Mouse (Mus musculus): ENCODE results near the gene Mllt1. TPM values are rescaled to one million over a fixed set of nuclear protein-coding genes. Genes with fewer than 3 reads are reported as not detected.
"Not testable (repeated sequence)": the region's sequence is repeated elsewhere in the genome, so short reads cannot be mapped to it uniquely, and the experiment has no call there.

Gene Mllt1
- total RNA-seq, 1 experiment from 2014 or later = 7.0 TPM

DNA sequence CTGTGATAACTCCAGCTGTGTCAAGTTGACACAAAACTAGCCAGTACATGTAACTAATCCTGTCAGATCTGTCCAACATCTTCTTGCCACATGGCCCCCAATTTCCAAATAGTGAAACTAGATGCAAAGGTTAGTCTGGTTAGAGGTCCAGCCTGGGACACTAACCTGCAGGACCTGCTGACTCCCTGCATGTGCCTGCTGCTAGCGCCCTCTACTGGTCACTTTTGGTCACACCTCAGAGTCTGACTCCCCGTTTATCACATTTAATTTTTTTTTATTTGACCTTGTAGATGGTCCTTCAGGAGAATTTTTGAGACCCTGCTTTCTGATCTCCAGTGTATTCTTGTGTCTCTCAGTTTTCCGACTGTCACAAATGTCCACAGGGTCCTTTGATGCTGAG, 15.7 kb upstream of the Mllt1 start:
- peak; percentile 81 for ATAC-seq (replicated peaks; ENCODE audit: insufficient number of reproducible peaks, low FRiP score, low TSS enrichment, poor library complexity, severe bottlenecking)

DNA sequence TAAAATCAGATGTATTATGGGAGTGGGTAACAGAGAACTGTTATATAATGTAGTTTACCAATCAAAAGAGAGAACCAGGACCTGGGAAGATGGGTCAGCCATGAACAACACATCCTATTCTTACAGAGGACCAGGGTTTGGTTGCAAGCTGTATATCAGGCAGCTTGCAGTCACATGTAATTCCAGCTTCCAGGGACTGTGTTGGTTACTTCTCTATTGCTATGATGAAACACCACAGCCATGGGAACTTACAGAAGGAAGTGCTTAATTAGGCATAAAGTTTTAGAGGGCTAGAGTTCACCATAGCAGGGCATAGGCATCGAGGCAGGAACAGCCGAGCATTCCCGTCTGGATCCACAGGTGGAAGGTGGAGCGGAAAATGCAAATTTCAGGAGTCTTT, 3.5 kb upstream of the Mllt1 start:
- peak; percentile 62 for ATAC-seq (replicated peaks; ENCODE audit: insufficient number of reproducible peaks, low FRiP score, low TSS enrichment, poor library complexity, severe bottlenecking)

DNA sequence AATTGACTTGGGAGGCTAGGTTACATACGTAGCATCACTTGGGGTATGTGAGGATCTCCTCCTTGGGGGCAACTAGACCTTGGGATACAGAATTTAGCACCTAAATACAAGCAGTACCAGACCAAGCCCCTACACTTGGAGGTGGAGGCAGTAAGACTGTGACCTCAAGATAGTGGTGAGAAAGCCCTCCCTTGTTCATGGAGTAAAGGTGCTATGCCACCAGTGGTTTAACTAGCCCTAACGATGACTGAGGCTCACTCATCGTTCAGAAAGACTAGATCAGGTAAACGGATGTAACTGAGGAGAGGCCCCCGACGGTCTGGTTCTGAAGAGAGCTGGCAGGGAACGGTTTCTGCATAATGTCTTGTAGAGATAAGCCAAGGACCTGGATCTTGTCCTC, 1.5 kb upstream of the Mllt1 start:
- ATAC-seq (replicated peaks; ENCODE audit: insufficient number of reproducible peaks, low FRiP score, low TSS enrichment, poor library complexity, severe bottlenecking) = no peak

DNA sequence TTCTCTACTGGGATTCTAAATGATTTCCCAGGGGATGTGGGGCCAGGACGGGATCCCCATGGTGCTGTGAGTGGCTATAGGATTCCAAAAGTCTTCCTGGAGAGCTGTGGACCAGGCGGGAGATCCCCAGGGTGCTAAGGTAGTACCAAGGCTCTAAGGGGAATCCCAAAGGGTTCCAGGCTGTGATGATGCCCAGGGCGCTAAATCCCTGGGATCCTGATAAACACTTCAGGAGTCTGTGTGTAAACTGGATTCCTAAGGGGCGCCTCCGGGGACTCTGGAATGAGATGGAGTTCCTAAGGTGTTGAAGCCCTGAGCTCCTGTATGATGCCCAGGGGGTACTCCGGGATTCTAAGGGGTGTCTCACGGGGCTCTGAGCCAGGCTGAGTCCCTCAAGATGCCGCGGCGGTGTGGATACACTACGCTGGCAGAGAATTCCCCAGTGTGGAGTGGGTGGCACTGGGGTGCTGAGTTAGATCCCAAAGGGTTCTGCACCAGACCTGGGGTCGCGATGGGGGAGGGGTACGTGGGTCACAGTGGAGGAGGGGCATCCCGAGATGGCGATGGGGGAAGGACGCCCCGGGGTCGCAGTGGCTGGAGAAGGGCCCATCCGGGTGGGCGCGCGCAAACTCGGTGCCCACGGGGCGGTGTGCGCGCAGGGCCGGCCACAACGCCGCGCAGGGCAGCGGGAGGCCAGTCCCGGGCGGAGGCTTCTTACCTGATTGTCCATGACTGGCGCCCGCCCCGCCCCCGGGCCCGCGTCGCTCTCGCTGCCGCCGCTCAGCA, 477 bp downstream of the Mllt1 start:
- no peak for ATAC-seq (replicated peaks; ENCODE audit: insufficient number of reproducible peaks, low FRiP score, low TSS enrichment, poor library complexity, severe bottlenecking)

DNA sequence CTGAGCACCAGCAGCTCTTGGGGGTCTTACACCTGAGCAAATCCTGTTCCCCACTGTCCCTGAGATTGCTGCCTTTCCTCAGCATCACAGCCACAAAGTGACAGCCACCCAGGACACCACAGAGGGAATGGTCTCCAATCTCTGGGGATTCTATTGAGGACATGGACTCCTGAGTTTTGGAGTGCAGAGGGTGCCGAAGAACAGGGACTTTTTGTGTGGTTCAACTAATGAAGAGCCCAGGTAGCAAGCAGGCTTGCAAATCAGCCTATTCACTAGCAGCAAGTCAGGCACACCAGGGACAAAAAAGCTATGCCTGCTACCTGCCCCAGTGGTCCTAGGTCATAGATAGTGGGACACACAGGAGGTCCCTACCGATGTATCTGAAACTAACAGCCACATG, 1.8 kb downstream of the Mllt1 start:
- ATAC-seq (replicated peaks; ENCODE audit: insufficient number of reproducible peaks, low FRiP score, low TSS enrichment, poor library complexity, severe bottlenecking) = no peak

DNA sequence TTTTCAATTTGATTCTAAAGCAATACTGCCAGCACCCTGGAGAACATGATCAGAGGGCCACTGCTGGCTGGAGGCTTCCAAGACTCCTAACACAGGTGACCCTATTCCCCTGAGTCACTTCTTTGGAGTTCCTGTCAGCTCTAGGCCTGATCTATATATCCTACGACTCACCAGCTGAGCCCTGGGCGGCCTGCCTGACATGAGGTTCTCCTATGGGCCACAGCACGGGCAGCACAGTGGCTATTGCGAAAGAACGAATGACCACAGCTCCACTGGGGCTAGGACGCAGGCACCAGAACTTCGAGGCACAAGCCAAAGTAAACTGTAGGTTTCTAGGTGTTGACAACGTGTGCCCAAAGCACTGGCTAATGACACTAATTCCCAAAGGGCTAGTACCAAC, 5.2 kb downstream of the Mllt1 start:
- no peak for ATAC-seq (replicated peaks; ENCODE audit: insufficient number of reproducible peaks, low FRiP score, low TSS enrichment, poor library complexity, severe bottlenecking)

DNA sequence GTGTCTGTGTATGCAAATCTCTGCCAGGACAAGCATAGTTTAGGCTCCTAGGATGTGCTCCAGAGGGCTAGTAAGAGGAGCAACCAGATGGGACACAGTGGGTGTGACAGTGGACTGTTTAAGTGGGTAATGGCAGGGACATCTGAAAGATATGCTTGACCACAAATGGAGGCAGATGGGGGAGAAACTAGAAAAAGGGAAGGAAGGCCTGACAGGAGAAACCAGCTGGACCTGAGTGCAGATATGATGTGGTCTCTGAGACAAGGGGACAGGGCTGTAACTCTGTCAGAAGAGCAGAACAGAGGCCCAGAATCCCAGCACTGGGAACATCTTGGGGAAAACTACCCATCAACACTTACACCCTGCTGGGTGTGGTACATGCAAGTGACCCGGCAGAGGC, 5.7 kb downstream of the Mllt1 start:
- ATAC-seq (replicated peaks; ENCODE audit: insufficient number of reproducible peaks, low FRiP score, low TSS enrichment, poor library complexity, severe bottlenecking) = no peak

DNA sequence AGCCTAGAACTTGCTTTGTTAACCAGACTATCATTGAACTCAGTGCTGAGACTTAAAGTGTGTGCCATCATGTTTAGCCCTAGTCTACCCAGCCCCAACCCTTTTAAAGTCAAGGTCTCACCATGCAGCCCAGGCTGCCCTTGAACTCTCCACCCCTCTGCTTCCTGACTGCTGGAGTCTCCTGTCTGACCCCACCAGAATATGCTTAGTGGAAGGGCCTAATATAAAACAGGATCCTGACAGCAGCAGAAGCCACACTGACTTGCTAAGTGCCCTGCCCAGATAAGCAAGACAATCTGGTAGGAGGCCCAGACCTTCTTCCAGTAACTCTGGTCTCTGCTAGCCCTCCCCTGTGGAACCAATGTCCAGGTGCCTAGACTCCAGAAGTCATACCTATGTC, 6.1 kb downstream of the Mllt1 start:
- no peak for ATAC-seq (replicated peaks; ENCODE audit: insufficient number of reproducible peaks, low FRiP score, low TSS enrichment, poor library complexity, severe bottlenecking)

DNA sequence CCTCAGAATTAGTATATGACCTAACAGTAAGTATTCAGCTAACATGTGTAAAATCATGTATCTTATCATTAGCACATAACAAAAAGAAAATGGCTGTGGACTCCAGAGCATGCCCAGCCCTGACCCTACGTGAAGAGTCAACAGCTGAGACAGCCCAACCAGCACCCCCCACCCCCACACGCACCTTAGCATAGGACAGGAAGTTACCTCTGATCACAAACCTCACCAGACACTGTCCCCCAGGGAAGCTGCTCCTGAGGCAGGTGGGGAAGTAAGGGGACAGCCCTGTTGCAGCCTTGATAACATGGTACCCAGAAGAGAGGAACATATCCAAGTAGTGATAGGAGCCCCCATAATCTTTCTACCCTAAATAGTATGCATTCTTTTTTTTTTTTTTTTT, 9.2 kb downstream of the Mllt1 start:
- ATAC-seq (replicated peaks; ENCODE audit: insufficient number of reproducible peaks, low FRiP score, low TSS enrichment, poor library complexity, severe bottlenecking) = no peak

DNA sequence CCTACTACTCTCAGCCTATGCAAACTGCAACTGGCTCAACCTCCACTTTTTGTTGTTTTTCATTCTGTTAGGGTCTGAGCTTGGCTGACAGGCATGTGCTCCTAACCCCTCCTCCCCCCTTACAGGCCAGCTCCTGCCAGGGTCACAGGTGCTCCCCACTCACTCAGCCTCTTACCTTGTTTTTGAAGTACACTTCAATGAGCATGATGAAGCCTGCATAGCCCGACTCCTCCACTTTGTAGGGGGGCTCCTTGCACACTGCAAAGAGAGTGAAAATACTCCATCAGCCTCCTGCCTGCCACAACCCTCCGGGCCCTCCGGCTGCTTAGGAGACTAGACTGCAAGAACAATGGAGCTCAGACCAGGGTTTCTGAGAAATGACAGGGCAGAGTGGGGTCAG, 15.5 kb downstream of the Mllt1 start:
- ATAC-seq (replicated peaks; ENCODE audit: insufficient number of reproducible peaks, low FRiP score, low TSS enrichment, poor library complexity, severe bottlenecking) = no peak

DNA sequence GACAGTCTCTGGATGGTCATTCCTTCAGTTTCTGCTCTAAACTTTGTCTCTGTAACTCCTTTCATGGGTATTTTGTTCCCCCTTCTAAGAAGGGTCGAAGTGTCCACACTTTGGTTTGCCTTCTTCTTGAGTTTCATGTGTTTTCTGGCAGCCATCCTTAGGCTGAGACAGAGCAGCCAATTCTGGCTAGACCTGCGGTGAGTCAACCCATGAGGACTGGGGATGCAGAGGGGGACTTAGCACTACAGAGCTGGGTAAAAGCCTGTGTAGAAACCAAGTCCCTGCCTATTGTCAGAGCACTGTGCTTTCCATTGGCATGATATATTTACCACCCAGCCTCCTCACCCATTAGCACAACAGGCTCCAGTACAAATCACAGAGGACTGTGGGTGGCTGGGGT, 18.0 kb downstream of the Mllt1 start:
- ATAC-seq (replicated peaks; ENCODE audit: insufficient number of reproducible peaks, low FRiP score, low TSS enrichment, poor library complexity, severe bottlenecking) = no peak

DNA sequence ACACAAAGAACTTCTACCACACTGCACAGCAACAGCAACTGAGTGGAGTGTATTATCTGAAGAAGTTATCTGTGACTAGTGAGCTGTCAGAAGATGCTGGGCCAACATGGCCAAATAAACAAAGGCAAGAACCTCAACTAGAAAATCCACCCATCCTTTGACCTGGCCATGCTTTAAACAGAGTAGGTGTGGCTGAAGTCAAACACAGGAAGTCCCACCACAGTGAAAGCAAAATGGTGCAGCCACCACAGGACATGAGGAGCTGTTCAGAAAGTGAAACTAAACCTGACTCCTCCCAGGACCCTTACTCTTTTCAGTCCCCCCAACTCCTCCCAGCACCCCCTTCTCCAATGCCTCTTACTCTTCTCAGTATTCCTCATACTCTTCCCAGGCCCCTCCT, 21.8 kb downstream of the Mllt1 start:
- ATAC-seq (replicated peaks; ENCODE audit: insufficient number of reproducible peaks, low FRiP score, low TSS enrichment, poor library complexity, severe bottlenecking) = no peak

DNA sequence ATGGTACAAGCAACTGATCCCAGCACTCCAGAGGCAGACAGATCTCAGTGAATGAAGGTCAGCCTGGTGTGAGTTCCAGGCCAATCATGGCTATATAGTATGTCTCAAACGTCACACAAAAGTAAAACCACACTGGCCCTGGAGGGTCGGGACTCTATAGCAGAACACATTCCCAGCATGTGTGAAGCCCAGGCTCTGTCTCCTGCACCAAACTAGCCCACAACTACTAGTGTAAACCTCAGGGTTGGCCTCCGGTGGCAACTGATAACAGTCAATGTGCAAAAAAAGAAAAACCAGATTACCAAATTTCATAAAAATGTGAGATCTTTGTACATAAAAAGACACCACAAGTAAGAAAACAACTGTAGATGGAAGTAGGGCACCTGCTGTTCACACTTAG, 22.2 kb downstream of the Mllt1 start:
- no peak for ATAC-seq (replicated peaks; ENCODE audit: insufficient number of reproducible peaks, low FRiP score, low TSS enrichment, poor library complexity, severe bottlenecking)

DNA sequence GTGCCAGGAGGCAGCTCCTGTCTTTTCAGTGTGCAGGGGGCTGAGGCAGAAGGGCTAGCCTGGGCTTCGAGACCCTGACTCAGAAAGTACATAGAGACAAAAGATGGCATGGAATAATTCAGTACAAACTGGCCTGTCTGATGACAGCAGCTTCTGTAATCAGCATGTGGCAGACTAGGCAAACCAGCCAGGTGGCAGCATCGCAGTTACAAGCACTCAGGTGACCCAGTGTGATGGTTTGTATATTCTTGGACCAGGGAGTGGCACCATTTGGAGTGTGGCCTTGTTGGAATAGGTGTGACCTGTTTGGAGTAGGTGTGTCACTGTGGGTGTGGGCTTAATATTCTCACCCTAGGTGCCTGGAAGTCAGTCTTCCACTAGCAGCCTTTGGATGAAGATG, 25.5 kb downstream of the Mllt1 start:
- ATAC-seq (replicated peaks; ENCODE audit: insufficient number of reproducible peaks, low FRiP score, low TSS enrichment, poor library complexity, severe bottlenecking) = not testable (repeated sequence)

DNA sequence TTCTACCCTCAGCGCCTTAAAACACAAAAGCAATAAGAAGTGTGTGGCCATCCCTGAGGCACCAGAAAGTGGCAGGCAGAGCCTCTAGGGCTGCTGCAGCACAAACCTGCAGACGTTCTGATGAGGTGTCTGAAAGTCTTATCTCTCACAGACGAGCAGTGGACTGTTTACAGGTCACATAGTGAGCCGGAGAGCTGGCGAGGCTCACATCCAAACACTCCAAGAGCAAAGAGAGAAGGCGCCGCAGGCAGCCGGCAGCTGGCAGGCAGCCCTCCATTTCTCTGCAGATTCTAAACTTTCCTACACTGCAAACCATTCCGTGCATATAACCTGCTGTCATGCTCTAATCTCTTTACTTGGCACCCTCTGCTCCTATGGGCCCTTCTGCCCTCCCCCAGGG, 27.3 kb downstream of the Mllt1 start:
- ATAC-seq (replicated peaks; ENCODE audit: insufficient number of reproducible peaks, low FRiP score, low TSS enrichment, poor library complexity, severe bottlenecking) = no peak

DNA sequence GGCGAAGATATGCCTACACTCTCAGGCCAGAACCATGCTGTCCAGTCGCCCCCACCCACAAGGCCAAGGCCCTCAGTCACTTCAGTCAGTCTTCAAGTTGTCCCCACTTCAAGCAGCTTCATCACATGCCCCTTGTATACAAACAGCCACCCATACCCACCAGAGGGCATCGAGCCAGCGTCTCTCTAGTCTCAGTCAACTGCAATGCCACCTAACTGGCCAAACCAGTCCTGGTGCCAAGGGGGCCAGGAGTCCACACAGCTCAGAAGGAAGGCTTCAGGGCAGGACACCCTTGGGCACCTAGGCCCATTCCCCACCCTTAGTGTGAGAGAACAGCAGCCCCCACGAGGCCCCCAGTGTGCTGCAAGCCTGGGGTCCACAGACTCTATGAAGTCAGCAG, 28.1 kb downstream of the Mllt1 start:
- ATAC-seq (replicated peaks; ENCODE audit: insufficient number of reproducible peaks, low FRiP score, low TSS enrichment, poor library complexity, severe bottlenecking) = no peak

DNA sequence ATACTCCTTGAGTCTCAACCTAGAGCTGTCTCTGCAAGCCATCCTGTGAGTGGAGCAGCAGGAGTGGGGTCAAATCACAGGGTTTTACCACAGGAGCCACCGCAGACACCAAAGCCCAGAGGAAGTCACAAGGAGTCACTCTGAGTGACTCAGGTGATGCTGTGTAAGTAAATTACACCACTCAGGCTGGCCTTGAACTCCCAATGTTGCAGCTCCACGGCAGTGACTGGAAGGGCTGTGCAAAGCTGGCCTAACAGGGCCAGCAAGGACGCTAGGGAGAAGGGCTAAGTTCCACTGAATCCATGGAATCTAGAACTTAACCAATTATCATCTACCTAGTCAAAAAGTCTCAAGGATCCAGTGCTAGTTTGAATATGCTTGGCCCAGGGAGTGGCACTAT, 29.0 kb downstream of the Mllt1 start:
- ATAC-seq (replicated peaks; ENCODE audit: insufficient number of reproducible peaks, low FRiP score, low TSS enrichment, poor library complexity, severe bottlenecking) = no peak

DNA sequence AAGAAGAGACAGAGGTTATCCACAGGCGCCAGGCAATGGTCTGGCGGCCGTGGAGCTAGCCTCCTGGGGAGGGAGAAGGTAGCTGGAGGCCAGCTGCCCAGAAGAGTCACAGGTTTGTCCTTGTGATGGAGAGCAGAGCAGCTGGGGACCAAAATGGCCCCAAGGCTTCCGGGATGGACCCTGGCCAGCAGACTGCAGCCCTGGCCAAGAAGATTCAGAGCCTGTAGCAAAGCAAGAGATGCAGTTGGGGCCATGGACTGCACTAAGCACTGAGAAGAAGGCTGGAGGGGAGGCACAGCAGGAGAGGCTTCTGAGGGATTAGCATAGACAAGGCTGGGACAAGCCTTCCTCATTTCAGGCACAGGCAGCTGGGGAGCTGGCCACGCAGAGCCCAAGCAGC, 32.5 kb downstream of the Mllt1 start:
- no peak for ATAC-seq (replicated peaks; ENCODE audit: insufficient number of reproducible peaks, low FRiP score, low TSS enrichment, poor library complexity, severe bottlenecking)

DNA sequence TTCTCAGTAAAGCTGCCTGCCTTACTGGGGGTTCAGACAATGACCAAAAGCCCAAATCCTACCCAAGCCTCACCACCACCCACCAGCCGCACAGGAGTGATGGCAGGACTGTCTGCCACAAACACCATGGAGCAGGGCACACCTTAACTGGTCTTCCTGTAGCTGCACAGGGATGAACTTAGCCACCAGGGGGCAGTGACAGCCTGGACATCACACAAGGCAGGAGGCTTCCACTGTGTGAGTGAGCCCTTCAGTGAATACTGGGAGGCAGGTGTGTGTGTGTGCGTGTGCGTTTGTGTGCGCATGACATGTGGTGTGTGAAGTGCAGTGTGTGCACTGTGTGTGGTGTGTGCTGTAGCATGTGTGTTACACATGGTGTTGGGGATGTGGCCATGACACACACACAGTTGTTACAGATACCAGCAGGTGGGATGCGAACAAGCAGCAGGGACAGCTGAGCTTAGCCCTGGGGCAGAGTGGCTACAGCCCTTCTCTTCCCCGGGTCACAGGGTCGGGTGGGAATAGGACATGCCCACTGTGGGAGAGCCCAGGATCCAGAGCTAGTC, 37.5 kb downstream of the Mllt1 start:
- ATAC-seq (replicated peaks; ENCODE audit: insufficient number of reproducible peaks, low FRiP score, low TSS enrichment, poor library complexity, severe bottlenecking) = peak; percentile 57

DNA sequence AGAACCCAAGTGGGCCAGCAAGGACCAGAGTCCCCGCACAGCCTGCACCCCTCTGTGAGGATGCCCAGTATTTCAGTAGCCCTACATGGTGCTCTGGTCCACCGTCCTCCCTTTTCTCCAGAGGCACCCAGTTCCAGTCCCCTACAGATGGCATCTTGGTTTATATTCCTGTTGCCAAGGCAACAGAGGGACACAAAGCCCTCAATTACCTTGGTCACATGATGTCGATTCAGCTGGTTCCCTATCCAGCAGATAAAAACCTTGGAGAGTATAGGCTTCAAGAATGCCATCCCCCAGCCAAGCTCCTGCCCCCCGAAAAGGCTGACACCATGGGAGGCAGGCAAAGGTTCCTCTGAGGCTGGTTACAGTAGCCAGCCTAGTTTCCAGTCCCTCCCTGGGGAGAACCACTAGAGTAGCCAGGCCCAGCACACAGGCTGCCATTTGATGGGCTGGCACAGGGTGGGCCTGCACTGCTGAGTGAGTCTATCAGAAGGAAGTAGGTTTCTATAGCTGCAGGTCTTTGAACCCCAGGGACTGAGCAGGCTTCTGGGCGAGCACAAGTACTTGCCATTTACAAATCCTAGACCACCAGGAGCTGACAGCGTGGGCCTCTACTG, 38.6 kb downstream of the Mllt1 start:
- no peak for ATAC-seq (replicated peaks; ENCODE audit: insufficient number of reproducible peaks, low FRiP score, low TSS enrichment, poor library complexity, severe bottlenecking)
